Mouse (Mus musculus) cerebellum, adult 2 months (tissue): Measurements from ENCODE around the gene Dnajc13.

Experiments used
- CTCF ChIP-seq: fragments of 200-500 bp; IDR thresholded peaks from 2 replicates; pipeline ENCODE4 v1.5.1; 2011; ENCODE audit warnings: low read depth, mild to moderate bottlenecking, control low read depth, low read length, moderate library complexity, borderline replicate concordance; ENCODE audit not compliant: insufficient read depth
- POLR2A ChIP-seq: fragments of 200-500 bp; IDR thresholded peaks from 2 replicates; pipeline ENCODE4 v1.6.1; 2011; ENCODE audit warnings: low read length, control low read depth, borderline replicate concordance; ENCODE audit not compliant: insufficient read depth

- TF ChIP-seq CTCF (no peak), POLR2A (no peak)
Observed at GRCm38 (mm10) chr9:104304800-104305199, 42.1 kb upstream of the Dnajc13 start.
